Mouse (Mus musculus): Measurements from ENCODE around the gene Dclre1b.
"Not testable (repeated sequence)": the region's sequence is repeated elsewhere in the genome, so short reads cannot be mapped to it uniquely, and the experiment has no call there.

The Dclre1b gene

GRCm38 (mm10) chr3:103808891-103809798, at the start of gene Dclre1b, which contains the start of the genes Ap4b1 and Gm43064:
Dclre1b (minus strand) TSS chr3:103809444.
Ap4b1 (plus strand) TSS chr3:103809520.
Gm43064 (plus strand) TSS chr3:103809573.
- peak; percentile 92 for DNase-seq (ENCODE audit: low spot score)

- no peak for DNase-seq (ENCODE audit: low spot score)
These were observed 48.8 kb upstream of the Dclre1b start for GRCm38 (mm10) chr3:103857977-103858563.

GRCm38 (mm10) chr3:103857036-103857805, 48.0 kb upstream of the Dclre1b start:
- DNase-seq (ENCODE audit: low spot score): peak; percentile 61

- DNase-seq (ENCODE audit: low spot score): no peak
These were observed 44.6 kb upstream of the Dclre1b start for GRCm38 (mm10) chr3:103853804-103854203.

GRCm38 (mm10) chr3:103852565-103853299, 43.5 kb upstream of the Dclre1b start:
- DNase-seq (ENCODE audit: low spot score): peak; percentile 84

GRCm38 (mm10) chr3:103851882-103852281, 42.6 kb upstream of the Dclre1b start:
- peak; percentile 11 for DNase-seq (ENCODE audit: low spot score)

GRCm38 (mm10) chr3:103851481-103851880, 42.2 kb upstream of the Dclre1b start:
- DNase-seq (ENCODE audit: low spot score): no peak

GRCm38 (mm10) chr3:103850644-103851363, 41.6 kb upstream of the Dclre1b start:
- DNase-seq (ENCODE audit: low spot score): no peak

GRCm38 (mm10) chr3:103840946-103841345, 31.7 kb upstream of the Dclre1b start:
- not testable (repeated sequence) for DNase-seq (ENCODE audit: low spot score)

- DNase-seq (ENCODE audit: low spot score): not testable (repeated sequence)
These were observed 31.0 kb upstream of the Dclre1b start for GRCm38 (mm10) chr3:103840195-103840594.

- DNase-seq (ENCODE audit: low spot score): no peak
These were observed 30.5 kb upstream of the Dclre1b start for GRCm38 (mm10) chr3:103839711-103840110.

- DNase-seq (ENCODE audit: low spot score): no peak
These were observed 27.2 kb upstream of the Dclre1b start for GRCm38 (mm10) chr3:103836453-103836852.

- DNase-seq (ENCODE audit: low spot score): no peak
These were observed 26.7 kb upstream of the Dclre1b start for GRCm38 (mm10) chr3:103835951-103836310.

- no peak for DNase-seq (ENCODE audit: low spot score)
These were observed 26.2 kb upstream of the Dclre1b start for GRCm38 (mm10) chr3:103835272-103835950.

- DNase-seq (ENCODE audit: low spot score): no peak
These were observed 24.8 kb upstream of the Dclre1b start for GRCm38 (mm10) chr3:103834001-103834400.

GRCm38 (mm10) chr3:103832426-103832825, 23.2 kb upstream of the Dclre1b start, which contains the start of gene Bcl2l15:
Bcl2l15 (plus strand) TSS chr3:103832601.
- no peak for DNase-seq (ENCODE audit: low spot score)

- DNase-seq (ENCODE audit: low spot score): no peak
These were observed 21.9 kb upstream of the Dclre1b start for GRCm38 (mm10) chr3:103831146-103831545.

- not testable (repeated sequence) for DNase-seq (ENCODE audit: low spot score)
These were observed 21.4 kb upstream of the Dclre1b start for GRCm38 (mm10) chr3:103830681-103831080.

- DNase-seq (ENCODE audit: low spot score): no peak
These were observed 19.8 kb upstream of the Dclre1b start for GRCm38 (mm10) chr3:103829036-103829435.

- DNase-seq (ENCODE audit: low spot score): no peak
These were observed 18.3 kb upstream of the Dclre1b start for GRCm38 (mm10) chr3:103827548-103827947.

All from T-cell, adult 2 months (primary cell).